Mouse (Mus musculus) adipocyte (in vitro differentiated cells): ENCODE data around the gene Gm17617.

Experiments
- DNase-seq: peaks from one replicate; pipeline ENCODE4 v3.0.0-alpha.2; 2016; ENCODE audit warnings: low spot score

Gm17617 gene

DNA sequence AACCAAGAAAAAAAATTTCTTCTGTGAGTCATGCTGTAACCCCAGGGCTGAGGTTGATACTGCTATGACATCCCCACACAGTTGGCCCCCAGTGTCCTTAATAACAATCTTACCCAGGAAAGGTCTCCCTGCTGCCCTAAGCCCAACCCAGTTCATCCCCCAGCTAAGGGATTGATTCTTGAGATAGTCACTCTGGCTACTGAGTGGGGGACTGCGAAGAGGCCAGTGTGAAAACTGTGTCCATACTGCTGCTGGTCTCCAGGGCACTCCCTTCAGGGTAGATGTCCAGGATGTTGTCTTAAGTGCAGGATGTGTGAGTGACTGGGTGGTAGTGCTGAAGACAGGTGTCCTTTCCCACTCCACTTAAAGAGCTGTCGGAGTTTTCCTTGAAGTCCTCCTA is at the start of gene Gm17617:
TSS of gene Gm17617 (minus strand) at position 101 of the 400 bp plus-strand sequence.
- DNase-seq: no peak

DNA sequence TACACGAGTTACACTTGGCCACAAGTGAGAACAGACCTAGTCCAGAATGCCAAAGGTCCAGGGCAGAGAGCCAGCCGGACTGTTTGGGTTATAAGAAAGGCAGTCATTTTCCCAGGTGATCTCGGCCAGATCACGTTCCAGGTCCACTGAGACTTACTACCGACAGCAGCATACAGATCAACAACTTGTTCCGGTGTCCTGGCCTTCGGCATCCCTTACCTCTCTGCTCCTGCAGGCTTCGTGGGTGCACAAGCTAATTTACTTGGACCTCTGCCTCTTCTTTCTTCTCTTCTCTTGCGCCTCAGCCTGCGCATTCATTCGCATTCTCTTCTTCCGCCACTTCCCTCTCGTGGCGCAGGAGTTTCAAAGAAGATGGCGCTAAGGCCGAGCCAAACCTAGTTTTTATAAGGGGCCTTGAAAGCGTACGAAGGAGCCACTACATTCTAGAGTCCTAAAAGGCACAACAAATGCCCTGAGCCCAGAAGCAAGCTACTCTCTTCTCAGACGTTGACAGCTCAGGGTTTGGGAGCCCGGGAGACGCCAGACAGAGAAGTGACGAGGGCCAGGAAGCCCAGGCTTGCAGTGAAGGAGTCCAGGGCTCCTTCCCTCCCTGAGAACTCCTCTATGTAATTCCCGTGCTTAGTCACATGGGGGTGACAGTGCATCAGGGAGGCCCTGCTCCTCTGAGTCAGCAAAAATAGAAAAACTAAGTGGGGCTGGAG is 49.0 kb upstream of the Gm17617 start:
- peak; percentile 48 for DNase-seq

GRCm38 (mm10) chr13:55181786-55182172 is 48.4 kb upstream of the Gm17617 start:
- DNase-seq: no peak

DNA sequence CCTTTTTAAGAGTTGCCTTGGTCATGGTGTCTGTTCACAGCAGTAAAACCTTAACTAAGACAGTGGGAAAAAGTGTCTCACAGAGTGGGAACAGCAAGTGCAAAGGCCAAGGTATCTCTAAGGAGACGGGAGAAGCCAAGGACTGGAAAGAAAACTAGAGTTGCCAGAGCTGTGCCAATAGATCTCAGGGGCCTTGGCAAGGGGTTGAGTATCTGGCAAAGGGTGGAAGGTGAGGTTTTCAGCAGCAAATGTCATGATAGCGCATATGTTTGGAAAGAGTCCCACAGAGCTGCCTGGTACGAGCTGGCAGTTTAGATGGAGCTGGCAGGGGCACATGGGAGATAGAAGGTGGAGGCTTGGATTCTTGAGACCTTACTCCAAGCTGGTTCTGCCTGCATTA is 46.2 kb upstream of the Gm17617 start:
- peak; percentile 61 for DNase-seq

DNA sequence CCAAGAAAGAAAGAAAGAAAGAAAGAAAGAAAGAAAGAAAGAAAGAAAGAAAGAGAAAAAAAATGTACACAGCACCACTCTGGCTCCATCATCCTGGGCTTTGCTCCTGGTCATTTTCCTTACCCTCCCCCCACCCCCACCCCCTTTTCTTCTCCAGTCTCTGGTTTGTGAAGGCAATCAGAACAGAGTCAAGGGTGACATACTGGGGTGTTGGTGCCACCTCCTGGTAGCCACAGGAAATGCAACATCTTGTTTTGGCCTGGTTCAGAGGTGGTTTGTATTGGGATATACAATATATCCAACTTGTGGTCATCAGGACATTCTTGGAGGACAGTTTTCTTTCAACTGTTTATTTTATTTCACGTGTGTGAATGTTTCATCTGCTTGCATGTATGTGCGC is 45.2 kb upstream of the Gm17617 start:
- DNase-seq: peak; percentile 82

- peak; percentile 24 for DNase-seq
These were observed 44.7 kb upstream of the Gm17617 start for GRCm38 (mm10) chr13:55177903-55178496.

DNA sequence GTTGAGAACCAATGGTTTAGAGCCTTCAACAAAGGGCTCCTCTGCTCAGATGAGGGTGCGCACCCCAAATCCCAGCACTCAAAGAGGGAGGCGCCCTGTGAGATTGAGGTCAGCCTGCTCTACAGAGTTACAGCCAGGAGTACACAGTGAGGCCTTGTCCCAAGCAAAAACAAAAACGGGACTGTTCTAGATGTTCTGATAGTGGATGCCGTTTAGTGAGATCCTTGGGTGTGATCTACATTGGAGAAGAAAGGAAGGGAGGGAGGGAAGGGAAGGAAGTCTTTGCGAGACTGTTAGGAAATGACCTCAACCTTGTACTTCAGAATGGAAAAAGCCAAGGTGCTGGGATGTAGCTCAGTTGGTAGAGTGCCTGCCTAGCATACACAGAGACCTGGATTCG is 42.9 kb upstream of the Gm17617 start:
- DNase-seq: no peak

DNA sequence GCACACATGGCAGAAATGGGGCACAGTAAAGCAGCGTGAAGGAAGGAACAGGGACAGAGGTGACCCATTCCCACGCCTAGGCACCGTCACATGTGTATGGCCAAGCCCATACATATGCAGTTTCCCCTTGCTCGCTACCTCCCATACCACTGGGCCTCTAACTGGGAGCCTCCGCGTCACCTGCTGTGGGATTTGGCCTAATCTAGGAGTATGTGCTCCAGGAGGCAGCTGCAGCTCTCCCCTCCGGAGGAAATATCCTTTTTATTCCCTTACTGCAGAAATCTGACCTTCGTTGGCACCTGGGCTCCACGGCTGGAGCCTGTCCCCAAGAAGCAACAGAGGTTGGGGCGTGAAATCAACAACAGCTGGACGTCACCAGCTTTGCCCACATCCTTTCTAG is 41.0 kb upstream of the Gm17617 start:
- no peak for DNase-seq

DNA sequence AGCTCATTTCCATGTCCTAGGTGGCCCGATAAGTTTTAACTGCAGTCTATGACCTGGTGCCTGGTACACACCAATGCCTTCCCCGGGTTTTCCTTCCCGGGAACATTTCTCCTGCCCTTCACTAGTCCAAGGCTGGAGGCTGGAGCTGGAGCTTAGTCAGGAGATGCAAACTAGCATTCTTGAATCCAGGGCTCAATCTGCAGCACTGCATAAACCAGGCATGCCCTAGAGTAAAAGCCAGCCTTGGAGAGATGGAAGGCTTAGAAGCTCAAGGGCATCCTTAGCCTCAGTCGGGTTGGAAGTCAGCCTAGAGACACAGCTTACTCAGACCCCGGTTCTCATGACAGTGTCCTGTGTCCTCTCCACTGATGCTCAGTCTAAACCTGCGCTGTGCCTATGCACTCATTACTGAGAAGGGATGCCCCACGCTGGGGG is 39.0 kb upstream of the Gm17617 start:
- no peak for DNase-seq

- DNase-seq: peak; percentile 79
These were observed 38.4 kb upstream of the Gm17617 start for GRCm38 (mm10) chr13:55171517-55172335.

- DNase-seq: no peak
These were observed 35.6 kb upstream of the Gm17617 start for GRCm38 (mm10) chr13:55168958-55169369.

- DNase-seq: no peak
These were observed 34.9 kb upstream of the Gm17617 start for GRCm38 (mm10) chr13:55168255-55168654.

- no peak for DNase-seq
These were observed 34.5 kb upstream of the Gm17617 start for GRCm38 (mm10) chr13:55167798-55168197.

DNA sequence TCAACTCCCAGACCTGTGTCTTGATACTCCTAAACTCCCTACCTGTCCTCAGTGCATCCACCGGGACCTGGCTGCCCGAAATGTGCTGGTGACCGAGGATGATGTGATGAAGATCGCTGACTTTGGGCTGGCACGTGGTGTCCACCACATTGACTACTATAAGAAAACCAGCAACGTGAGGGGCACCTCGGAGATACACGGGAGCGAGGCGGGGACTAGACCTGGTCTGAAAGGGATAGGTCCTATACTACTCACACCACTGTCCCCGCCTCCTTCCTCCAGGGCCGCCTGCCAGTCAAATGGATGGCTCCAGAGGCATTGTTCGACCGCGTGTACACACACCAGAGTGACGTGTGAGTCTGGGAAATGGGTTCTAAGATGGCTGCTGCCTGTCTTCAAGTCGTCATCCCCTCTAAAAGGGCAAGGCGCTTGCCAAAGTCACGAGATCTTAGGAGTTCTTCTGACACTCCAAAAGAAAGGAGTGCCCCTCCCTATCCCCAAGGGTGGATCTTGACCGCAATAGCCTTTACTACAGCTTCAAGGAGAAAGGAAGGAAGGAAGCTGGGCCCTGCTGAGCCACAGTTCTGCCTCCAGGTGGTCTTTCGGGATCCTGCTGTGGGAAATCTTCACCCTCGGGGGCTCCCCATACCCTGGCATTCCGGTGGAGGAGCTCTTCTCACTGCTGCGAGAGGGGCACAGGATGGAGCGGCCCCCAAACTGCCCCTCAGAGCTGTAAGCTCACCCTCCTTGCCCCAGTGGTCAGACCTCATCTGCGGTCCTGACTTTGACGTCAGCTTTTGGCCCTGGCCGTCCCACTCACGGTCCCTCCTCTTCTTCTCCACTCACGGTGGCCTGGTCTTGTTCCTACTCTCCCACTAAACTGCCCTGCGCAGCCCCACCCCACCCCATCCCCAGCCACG is 33.7 kb upstream of the Gm17617 start:
- DNase-seq: no peak

GRCm38 (mm10) chr13:55165831-55166339 is 32.5 kb upstream of the Gm17617 start:
- DNase-seq: no peak

- DNase-seq: no peak
These were observed 30.2 kb upstream of the Gm17617 start for GRCm38 (mm10) chr13:55163553-55163952.

- no peak for DNase-seq
These were observed 29.0 kb upstream of the Gm17617 start for GRCm38 (mm10) chr13:55162365-55162764.

GRCm38 (mm10) chr13:55153951-55154350 is 20.6 kb upstream of the Gm17617 start:
- DNase-seq: no peak

DNA sequence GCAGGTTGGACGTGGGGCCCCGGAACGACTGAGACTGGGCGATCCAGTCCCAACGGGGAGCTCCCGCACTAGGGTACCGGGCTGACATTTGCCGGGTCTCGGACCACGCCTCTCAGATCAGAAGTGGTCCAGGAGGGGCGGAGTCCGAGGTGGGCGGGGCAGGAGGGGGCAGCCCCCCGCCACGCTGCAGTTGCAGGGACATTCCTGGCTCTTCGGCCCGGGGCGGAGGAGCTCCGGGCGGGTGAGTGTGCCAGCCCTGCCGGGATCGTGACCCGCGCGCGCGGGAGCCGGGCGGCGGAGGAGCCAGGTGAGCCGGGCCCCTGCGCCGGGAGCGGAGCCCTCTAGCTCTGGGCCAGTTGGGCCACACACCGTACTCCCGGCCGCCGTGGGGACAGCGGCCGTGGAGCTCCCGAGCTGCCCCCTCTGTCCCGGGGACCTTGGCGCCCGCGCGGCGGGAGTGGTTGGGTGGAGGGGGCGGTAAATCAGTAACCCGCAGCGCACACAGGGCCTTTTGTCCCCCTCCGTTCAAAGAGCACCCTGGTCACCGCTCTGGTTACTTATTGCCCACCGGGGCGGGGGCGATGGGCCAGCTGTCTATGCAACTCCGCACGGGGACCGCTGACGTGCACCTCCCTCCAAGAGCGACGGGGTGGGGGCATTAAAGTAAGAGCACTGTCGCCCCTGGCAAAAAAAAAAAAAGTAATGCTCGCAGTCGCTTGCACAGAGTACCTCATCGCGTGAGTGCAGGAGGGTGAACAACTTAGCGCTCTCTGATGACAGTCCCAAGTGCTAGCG is 19.5 kb upstream of the Gm17617 start, which contains the start of gene Fgfr4:
TSS of gene Fgfr4 (plus strand) at position 20 of the 795 bp plus-strand sequence.
- no peak for DNase-seq

DNA sequence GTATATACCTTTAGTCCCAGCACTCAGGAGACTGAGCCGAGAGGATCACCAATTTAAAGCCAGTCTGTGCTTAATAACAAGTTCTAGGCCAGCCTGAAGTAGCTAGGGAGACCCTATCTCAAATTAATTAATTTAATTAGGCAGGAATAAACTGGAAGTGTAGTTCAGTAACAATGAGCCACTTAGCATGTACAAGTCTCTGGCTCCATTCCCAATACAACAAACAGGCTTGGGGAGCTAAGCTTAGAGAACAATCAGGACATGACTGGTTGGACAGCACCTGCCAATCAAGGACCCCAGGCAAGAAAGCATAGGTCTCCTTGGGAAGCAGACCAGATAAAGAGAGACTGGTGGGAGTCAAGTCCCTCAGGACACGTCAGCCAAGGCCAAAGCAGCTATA is 6.9 kb upstream of the Gm17617 start:
- no peak for DNase-seq

DNA sequence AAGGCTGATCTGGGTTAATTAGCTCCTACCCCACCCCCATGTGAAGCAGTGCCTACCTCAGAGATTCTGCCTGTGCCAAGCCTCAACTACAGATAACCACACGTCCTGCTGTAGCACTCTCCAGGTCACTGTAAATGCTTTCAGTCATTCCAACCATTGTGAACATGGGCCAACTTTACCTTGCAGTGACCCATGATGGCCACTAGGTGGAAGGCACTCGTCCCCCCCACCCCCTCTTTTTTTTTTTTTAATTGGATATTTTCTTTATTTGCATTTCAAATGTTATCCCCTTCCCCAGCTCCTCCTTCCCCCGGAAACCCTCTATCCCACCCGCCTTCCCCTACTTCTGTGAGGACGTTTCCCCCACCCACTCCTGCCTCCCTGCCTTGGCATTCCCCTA is 2.0 kb upstream of the Gm17617 start:
- peak; percentile 39 for DNase-seq
